Mouse (Mus musculus): ENCODE results near the gene Tldc2. TPM values are rescaled to one million over a fixed set of nuclear protein-coding genes. Genes with fewer than 3 reads are reported as not detected.
A peak's percentile ranks its signal among the peaks of the same experiment; 100 is the strongest.

The Tldc2 gene
- polyA plus RNA-seq, 1 experiment from 2014 or later: not detected

DNA sequence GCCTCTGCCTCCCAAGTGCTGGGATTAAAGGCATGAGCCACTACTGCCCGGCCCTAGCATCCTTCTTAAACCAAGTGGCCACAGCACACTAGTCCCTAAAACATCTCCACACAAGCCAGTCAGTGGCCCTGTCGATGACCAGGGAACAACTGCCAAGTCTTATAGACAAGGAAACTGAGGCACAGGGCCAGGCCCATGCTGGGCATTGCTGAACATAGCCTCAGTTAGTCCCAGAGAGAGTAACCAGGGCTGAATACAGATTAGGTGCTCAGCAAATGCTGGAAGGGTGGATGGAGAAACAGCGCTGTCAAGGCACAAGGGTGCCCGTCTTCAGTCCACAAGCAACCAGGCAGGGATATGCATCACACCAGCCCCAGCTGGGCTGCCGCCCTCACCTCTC lies 33.7 kb upstream of the Tldc2 start:
- Histone ChIP-seq H3K27ac (no peak overlapping the region), H3K27me3 (no peaks in the 10 kb centered on the region), H3K4me1 (peaks cover 48% of the 10 kb centered on the region), H3K9me3 (no peaks in the 10 kb centered on the region), H3K36me3 (peaks cover 57% of the 10 kb centered on the region), H3K9ac (no peak overlapping the region), H3K4me3 (no peak overlapping the region), H3K4me2 (no peak overlapping the region)
- 95% methylated on average over 5 of the region's 5 CpGs for WGBS
- ATAC-seq (ENCODE audit: insufficient number of reproducible peaks, low FRiP score, low TSS enrichment, low read depth): no peak

- Histone ChIP-seq H3K9me3 (no peaks in the 10 kb centered on the region), H3K4me1 (peaks cover 49% of the 10 kb centered on the region), H3K36me3 (peaks cover 57% of the 10 kb centered on the region), H3K27ac (0 out of 2 replicates have a peak overlapping the region, but pooled peaks have one; percentile 82), H3K4me3 (no peak overlapping the region), H3K27me3 (no peaks in the 10 kb centered on the region), H3K4me2 (no peak overlapping the region), H3K9ac (no peak overlapping the region)
- no peak for ATAC-seq (ENCODE audit: insufficient number of reproducible peaks, low FRiP score, low TSS enrichment, low read depth)
- 83% methylated on average over 4 of the region's 4 CpGs for WGBS
Measured at GRCm38 (mm10) chr2:157053787-157054186, 33.1 kb upstream of the Tldc2 start.

DNA sequence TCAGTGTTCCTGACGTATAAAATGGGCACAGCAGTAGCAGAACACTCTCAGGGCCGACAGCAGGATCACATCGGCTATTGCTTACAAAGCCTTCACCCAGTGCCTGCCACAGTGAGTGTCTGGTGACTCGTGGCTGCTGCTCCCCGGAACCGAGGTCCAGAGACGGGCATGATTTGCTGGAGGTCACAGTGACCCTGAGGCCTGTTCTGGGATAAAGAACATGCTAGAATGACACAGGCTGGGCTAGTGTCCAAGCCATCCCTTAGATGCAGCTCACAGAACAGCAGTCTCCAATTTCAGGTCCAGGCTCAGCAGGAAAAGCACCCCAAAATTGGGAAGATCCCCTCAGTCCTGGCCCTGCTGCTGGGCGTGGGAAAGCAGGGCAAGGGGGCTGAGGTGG lies 32.6 kb upstream of the Tldc2 start:
- H3K9ac ChIP-seq: no peak overlapping the region
- peaks cover 52% of the 10 kb centered on the region for H3K4me1 ChIP-seq
- H3K4me2 ChIP-seq: no peak overlapping the region
- peak overlapping the region; percentile 82 for H3K27ac ChIP-seq
- 88% methylated on average over 8 of the region's 8 CpGs for WGBS
- no peak overlapping the region for H3K4me3 ChIP-seq
- H3K36me3 ChIP-seq: peaks cover 57% of the 10 kb centered on the region
- ATAC-seq (ENCODE audit: insufficient number of reproducible peaks, low FRiP score, low TSS enrichment, low read depth): no peak
- no peaks in the 10 kb centered on the region for H3K9me3 ChIP-seq
- no peaks in the 10 kb centered on the region for H3K27me3 ChIP-seq

DNA sequence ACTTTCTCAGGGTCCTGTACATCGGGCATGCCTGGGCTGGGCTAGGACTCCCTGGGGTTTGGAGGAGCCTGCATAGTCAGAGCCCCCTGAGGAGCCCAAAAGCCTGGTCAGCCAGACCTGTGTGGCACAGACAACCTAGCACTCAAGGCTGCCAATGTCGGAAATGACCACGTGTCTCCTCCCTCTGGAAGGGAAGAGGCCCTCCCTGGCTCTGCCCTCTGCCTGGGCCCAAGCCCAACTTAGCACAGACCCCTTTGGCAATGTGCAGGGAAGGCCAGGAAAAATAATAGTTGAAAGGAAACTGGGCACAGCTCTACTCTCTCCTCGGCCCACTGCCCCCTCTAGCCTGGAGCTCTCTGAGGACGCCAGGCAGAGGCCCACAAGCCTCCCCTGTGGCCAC lies 32.0 kb upstream of the Tldc2 start:
- 35% methylated on average over 5 of the region's 5 CpGs for WGBS
- peak; percentile 54 for ATAC-seq (ENCODE audit: insufficient number of reproducible peaks, low FRiP score, low TSS enrichment, low read depth)
- Histone ChIP-seq H3K36me3 (peaks cover 57% of the 10 kb centered on the region), H3K27ac (peak overlapping the region; percentile 82), H3K27me3 (no peaks in the 10 kb centered on the region), H3K9me3 (no peaks in the 10 kb centered on the region), H3K9ac (no peak overlapping the region), H3K4me3 (no peak overlapping the region), H3K4me1 (peaks cover 54% of the 10 kb centered on the region), H3K4me2 (no peak overlapping the region)

DNA sequence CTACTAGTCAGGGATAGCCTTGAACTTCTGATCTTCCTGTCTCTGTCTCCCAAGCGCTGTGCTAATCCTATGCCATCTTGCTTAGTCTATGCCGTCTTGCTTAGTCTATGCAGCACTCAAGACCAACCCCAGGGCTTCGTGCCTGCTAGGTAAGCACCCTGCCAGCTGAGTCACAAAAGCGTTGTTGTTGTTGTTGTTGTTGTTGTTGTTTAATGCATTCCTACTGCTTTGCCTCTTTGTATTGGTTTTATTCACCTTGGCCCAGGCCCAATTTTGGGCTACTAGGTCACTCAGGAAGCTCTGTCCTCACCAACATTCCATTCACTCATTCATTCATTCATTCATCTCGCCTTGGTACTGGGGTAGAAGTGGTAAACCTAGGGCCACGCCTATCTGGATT lies 31.1 kb upstream of the Tldc2 start:
- Histone ChIP-seq H3K9ac (no peak overlapping the region), H3K4me1 (peaks cover 58% of the 10 kb centered on the region), H3K36me3 (peaks cover 57% of the 10 kb centered on the region), H3K27me3 (no peaks in the 10 kb centered on the region), H3K27ac (peak overlapping the region; percentile 82), H3K4me3 (no peak overlapping the region), H3K4me2 (no peak overlapping the region), H3K9me3 (no peaks in the 10 kb centered on the region)
- 87% methylated on average over 6 of the region's 6 CpGs for WGBS
- no peak for ATAC-seq (ENCODE audit: insufficient number of reproducible peaks, low FRiP score, low TSS enrichment, low read depth)

DNA sequence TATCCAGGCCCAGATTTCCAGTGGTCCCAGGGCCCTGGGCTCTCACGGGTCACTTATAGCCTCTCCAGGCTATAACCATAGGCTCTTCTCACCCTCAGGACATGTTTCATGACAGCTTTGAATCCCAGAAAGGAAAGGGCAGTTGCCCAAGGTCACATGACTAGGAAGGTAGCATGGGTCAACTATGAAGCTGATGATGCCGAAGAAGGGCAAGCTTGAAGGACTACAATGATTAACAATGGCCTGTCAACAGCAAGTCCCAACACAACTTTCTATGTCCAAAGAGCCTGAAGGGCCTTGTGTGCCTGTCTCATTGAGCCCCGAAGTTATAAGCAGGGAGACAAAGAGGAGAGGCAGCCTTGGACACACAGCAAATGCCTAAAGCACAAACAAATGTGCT lies 29.7 kb upstream of the Tldc2 start:
- no peaks in the 10 kb centered on the region for H3K9me3 ChIP-seq
- no peak overlapping the region for H3K4me2 ChIP-seq
- H3K4me3 ChIP-seq: no peak overlapping the region
- no peaks in the 10 kb centered on the region for H3K27me3 ChIP-seq
- peaks cover 57% of the 10 kb centered on the region for H3K4me1 ChIP-seq
- no peak for ATAC-seq (ENCODE audit: insufficient number of reproducible peaks, low FRiP score, low TSS enrichment, low read depth)
- H3K36me3 ChIP-seq: peaks cover 47% of the 10 kb centered on the region
- WGBS: 79% methylated on average over 3 of the region's 3 CpGs
- H3K9ac ChIP-seq: no peak overlapping the region
- H3K27ac ChIP-seq: no peak overlapping the region

GRCm38 (mm10) chr2:157057758-157058157 lies 29.1 kb upstream of the Tldc2 start:
- H3K4me3 ChIP-seq: no peak overlapping the region
- H3K9me3 ChIP-seq: no peaks in the 10 kb centered on the region
- WGBS: 70% methylated on average over 4 of the region's 4 CpGs
- no peak for ATAC-seq (ENCODE audit: insufficient number of reproducible peaks, low FRiP score, low TSS enrichment, low read depth)
- H3K9ac ChIP-seq: no peak overlapping the region
- no peaks in the 10 kb centered on the region for H3K27me3 ChIP-seq
- peaks cover 42% of the 10 kb centered on the region for H3K36me3 ChIP-seq
- no peak overlapping the region for H3K4me2 ChIP-seq
- peaks cover 56% of the 10 kb centered on the region for H3K4me1 ChIP-seq
- H3K27ac ChIP-seq: peak overlapping the region; percentile 87

- H3K9me3 ChIP-seq: no peaks in the 10 kb centered on the region
- WGBS: 9% methylated on average over 18 of the region's 18 CpGs
- no peak overlapping the region for H3K9ac ChIP-seq
- H3K36me3 ChIP-seq: peaks cover 36% of the 10 kb centered on the region
- peak overlapping the region; percentile 87 for H3K27ac ChIP-seq
- peak overlapping the region; percentile 39 for H3K4me2 ChIP-seq
- peak; percentile 89 for ATAC-seq (ENCODE audit: insufficient number of reproducible peaks, low FRiP score, low TSS enrichment, low read depth)
- H3K4me1 ChIP-seq: peaks cover 63% of the 10 kb centered on the region
- H3K4me3 ChIP-seq: peak overlapping the region; percentile 12
- no peaks in the 10 kb centered on the region for H3K27me3 ChIP-seq
Measured at GRCm38 (mm10) chr2:157058342-157058998, 28.4 kb upstream of the Tldc2 start.

DNA sequence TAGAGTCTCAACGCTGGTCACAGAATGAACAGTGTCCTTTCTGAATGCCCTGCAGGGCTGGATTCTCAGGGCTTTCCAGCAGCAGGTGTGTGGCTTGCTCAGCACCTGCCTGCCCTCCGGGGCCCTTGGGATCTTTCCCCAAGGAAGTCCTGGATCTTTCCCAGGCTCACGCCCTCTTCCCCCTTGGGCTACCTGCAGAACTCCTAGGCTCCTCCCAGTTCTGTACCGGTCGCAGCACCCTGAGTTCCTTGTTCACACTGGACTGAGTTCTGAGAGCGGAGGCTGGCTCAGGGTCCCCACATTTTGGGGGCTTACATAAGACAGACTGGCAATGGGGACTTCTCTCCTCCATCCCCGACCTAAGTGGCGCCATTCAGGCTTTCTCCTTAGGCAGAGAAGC lies 27.7 kb upstream of the Tldc2 start:
- peaks cover 29% of the 10 kb centered on the region for H3K36me3 ChIP-seq
- H3K4me2 ChIP-seq: peak overlapping the region; percentile 39
- no peak for ATAC-seq (ENCODE audit: insufficient number of reproducible peaks, low FRiP score, low TSS enrichment, low read depth)
- 50% methylated on average over 8 of the region's 8 CpGs for WGBS
- H3K27ac ChIP-seq: peak overlapping the region; percentile 87
- no peaks in the 10 kb centered on the region for H3K27me3 ChIP-seq
- no peaks in the 10 kb centered on the region for H3K9me3 ChIP-seq
- H3K9ac ChIP-seq: no peak overlapping the region
- 0 out of 2 replicates have a peak overlapping the region, but pooled peaks have one; percentile 12 for H3K4me3 ChIP-seq
- H3K4me1 ChIP-seq: peaks cover 69% of the 10 kb centered on the region

- H3K36me3 ChIP-seq: peaks cover 27% of the 10 kb centered on the region
- H3K27me3 ChIP-seq: no peaks in the 10 kb centered on the region
- no peak overlapping the region for H3K4me2 ChIP-seq
- no peak overlapping the region for H3K4me3 ChIP-seq
- no peaks in the 10 kb centered on the region for H3K9me3 ChIP-seq
- H3K9ac ChIP-seq: no peak overlapping the region
- no peak for ATAC-seq (ENCODE audit: insufficient number of reproducible peaks, low FRiP score, low TSS enrichment, low read depth)
- H3K27ac ChIP-seq: no peak overlapping the region
- peaks cover 70% of the 10 kb centered on the region for H3K4me1 ChIP-seq
- WGBS: 93% methylated on average over 14 of the region's 14 CpGs
Measured at GRCm38 (mm10) chr2:157060037-157060436, 26.8 kb upstream of the Tldc2 start.

DNA sequence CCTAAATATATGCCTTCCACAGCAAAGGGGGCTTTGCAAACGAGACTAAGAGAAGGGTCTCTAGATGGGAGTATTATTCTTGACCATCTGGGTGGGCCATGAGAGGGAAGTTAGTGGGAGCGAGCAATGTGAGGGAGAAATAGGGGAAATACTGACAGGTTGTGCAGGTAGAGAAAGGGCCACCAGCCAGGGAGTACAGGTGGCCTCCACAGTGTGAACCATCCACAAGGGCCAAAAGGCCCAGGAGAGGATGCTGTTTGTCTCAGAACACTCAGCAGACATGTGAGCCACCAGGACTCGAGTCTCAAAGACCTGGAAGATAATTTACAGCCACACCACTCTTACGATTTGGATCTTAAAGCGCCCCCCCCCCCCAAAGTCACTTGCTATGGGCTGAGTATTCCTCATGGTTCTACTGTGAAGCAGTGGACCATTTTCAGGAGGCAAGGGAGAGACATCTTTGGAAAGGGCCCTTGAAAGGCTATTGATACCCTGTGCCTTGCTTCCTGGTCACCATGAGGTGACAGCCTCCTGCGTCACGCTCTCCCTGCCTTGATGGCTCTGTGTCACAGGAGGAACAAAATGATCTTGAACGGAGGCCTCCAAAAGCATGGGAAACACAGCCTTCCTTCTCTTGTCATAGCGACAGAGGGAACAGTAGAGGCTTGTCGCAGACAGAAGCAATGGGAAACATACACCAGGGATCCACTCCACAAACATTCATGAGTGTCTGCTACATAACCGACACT lies 26.1 kb upstream of the Tldc2 start:
- Histone ChIP-seq H3K9ac (no peak overlapping the region), H3K27ac (no peak overlapping the region), H3K4me1 (peaks cover 70% of the 10 kb centered on the region), H3K27me3 (no peaks in the 10 kb centered on the region), H3K4me2 (no peak overlapping the region), H3K4me3 (no peak overlapping the region), H3K36me3 (peaks cover 27% of the 10 kb centered on the region), H3K9me3 (no peaks in the 10 kb centered on the region)
- 81% methylated on average over 11 of the region's 11 CpGs for WGBS
- no peak for ATAC-seq (ENCODE audit: insufficient number of reproducible peaks, low FRiP score, low TSS enrichment, low read depth)

GRCm38 (mm10) chr2:157063241-157063700 lies 23.6 kb upstream of the Tldc2 start:
- 0 out of 2 replicates have a peak overlapping the region, but pooled peaks have one; percentile 43 for H3K27ac ChIP-seq
- no peaks in the 10 kb centered on the region for H3K27me3 ChIP-seq
- H3K4me3 ChIP-seq: no peak overlapping the region
- WGBS: 54% methylated on average over 4 of the region's 4 CpGs
- no peak overlapping the region for H3K9ac ChIP-seq
- H3K9me3 ChIP-seq: no peaks in the 10 kb centered on the region
- no peak overlapping the region for H3K4me2 ChIP-seq
- peaks cover 13% of the 10 kb centered on the region for H3K36me3 ChIP-seq
- peaks cover 73% of the 10 kb centered on the region for H3K4me1 ChIP-seq
- no peak for ATAC-seq (ENCODE audit: insufficient number of reproducible peaks, low FRiP score, low TSS enrichment, low read depth)

Data from limb, embryonic 15.5 days (tissue).